Mouse (Mus musculus) heart, embryonic 15.5 days (tissue): ENCODE measurements around the gene Ttc28. TPM values are rescaled to one million over a fixed set of nuclear protein-coding genes. Genes with fewer than 3 reads are reported as not detected.
A peak's percentile ranks its signal among the peaks of the same experiment; 100 is the strongest.

Experiments used
- ATAC-seq: fragments of 200-750 bp; cut with Nextera tagmentation; replicated peaks from 2 replicates; pipeline ENCODE4 v1.8.0; 2017; ENCODE audit warnings: low read depth, moderate TSS enrichment; ENCODE audit not compliant: insufficient number of reproducible peaks, insufficient read depth, low FRiP score
- H3K27ac ChIP-seq: fragments of 300-500 bp; sonication (generic); 2 replicates; pipeline ENCODE4 v1.5.1; 2015; ENCODE audit warnings: mild to moderate bottlenecking, inconsistent platforms
- H3K27me3 ChIP-seq: fragments of 300-500 bp; sonication (generic); 2 replicates; pipeline ENCODE4 v1.6.1; 2015; ENCODE audit warnings: inconsistent platforms
- H3K36me3 ChIP-seq: fragments of 300-500 bp; sonication (generic); 2 replicates; pipeline ENCODE4 v1.6.1; 2015; ENCODE audit warnings: mild to moderate bottlenecking, inconsistent platforms
- H3K4me1 ChIP-seq: fragments of 300-500 bp; sonication (generic); replicated peaks from 2 replicates; pipeline ENCODE4 v1.6.1; 2015; ENCODE audit warnings: inconsistent platforms
- H3K4me2 ChIP-seq: fragments of 300-500 bp; sonication (generic); 2 replicates; pipeline ENCODE4 v1.6.1; 2015; ENCODE audit warnings: inconsistent platforms, mild to moderate bottlenecking, moderate library complexity
- H3K4me3 ChIP-seq: fragments of 300-500 bp; sonication (generic); 2 replicates; pipeline ENCODE4 v1.5.1; 2015; ENCODE audit warnings: mild to moderate bottlenecking, inconsistent platforms
- H3K9ac ChIP-seq: fragments of 300-500 bp; sonication (generic); 2 replicates; pipeline ENCODE4 v1.6.1; 2015; ENCODE audit warnings: mild to moderate bottlenecking, inconsistent platforms
- H3K9me3 ChIP-seq: fragments of 300-500 bp; sonication (generic); replicated peaks from 2 replicates; pipeline ENCODE4 v1.6.1; 2016; ENCODE audit warnings: inconsistent platforms
- WGBS: fragments of 180-500 bp; shearing (Covaris S2); methylation state at CpG from one replicate; pipeline ENCODE4 v1.1.7; 2015; ENCODE audit warnings: mixed read lengths; 5-methylcytosine and 5-hydroxymethylcytosine counted together
- polyA plus RNA-seq: library from polyadenylated mRNA; unstranded; fragments of >200 nt; fragmentation: Nextera tagmentation; extraction: Ambion mirVana; gene quantifications from 2 replicates; pipeline ENCODE4 v1.2.1, GENCODE M21; 2015

Ttc28 gene
- polyA plus RNA-seq, 1 experiment from 2014 or later, result 5.8 TPM

DNA sequence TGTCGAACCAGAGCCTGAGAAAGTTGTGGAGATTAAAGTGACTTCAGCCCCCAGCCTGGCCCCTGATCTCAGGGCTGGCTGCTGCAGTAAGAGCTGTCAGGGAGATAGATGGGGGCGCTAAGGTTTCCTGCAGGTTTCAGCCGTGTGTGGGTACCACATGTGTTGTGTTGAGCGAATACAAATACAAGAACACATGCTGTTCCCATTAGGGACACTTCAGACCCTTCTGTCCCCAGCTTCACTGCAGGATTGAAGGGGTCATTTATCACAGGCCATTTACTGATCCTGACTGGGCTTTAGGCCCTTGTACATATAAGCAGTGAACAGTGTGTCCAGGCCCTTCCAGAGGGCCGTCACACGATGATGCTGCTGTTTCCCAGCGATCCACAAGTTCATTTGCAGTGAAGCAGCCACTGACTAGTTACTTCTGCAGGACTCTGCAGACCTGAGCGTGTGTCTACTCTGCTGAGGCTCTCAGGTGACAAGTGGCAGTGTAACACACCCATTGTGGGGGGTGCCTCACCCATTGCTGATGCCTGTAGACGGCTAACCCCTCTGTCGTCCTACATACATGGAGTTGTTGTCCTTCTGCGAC is 258.7 kb downstream of the Ttc28 start:
- ATAC-seq, result no peak
- no peaks in the 10 kb centered on the region for H3K9me3 ChIP-seq
- peaks cover 42% of the 10 kb centered on the region for H3K4me1 ChIP-seq
- no peak overlapping the region for H3K4me3 ChIP-seq
- H3K4me2 ChIP-seq, result no peak overlapping the region
- no peak overlapping the region for H3K9ac ChIP-seq
- WGBS, result 47% methylated on average over 11 of the region's 11 CpGs
- H3K36me3 ChIP-seq, result no peaks in the 10 kb centered on the region
- peak overlapping the region; percentile 81 for H3K27ac ChIP-seq
- H3K27me3 ChIP-seq, result no peaks in the 10 kb centered on the region

DNA sequence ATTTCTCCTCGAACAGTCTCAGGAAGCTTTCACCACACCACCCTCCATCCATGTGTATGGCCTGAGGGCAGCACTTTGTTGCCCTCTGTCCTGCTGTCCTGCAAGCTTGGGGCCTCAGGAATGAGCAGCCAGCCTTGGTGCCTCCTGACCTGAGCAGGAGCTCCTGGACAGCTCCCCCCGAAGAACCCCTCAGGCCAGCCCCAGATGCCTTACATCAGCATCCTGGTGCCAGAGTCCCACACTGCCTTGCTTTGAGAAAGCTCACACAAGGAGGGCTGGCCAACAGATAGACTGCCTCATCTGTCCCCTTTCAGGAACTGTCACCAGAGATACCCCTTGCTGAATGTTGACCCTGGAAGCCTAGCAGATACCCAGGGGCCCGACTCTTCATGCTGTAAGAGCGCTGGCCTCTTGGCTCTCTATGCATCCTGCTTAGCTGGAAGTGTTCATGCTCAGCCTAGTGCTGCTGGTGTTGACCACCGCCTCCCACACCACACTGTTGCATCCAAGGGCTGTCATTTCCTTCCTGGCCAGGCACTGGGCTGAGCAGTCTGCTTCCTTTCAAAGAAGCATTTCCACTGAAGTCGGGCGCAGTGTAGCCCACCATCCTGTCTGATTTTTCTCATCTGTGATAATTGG is 259.4 kb downstream of the Ttc28 start:
- H3K9ac ChIP-seq, result no peak overlapping the region
- peak overlapping the region; percentile 81 for H3K27ac ChIP-seq
- H3K4me3 ChIP-seq, result no peak overlapping the region
- peaks cover 42% of the 10 kb centered on the region for H3K4me1 ChIP-seq
- peak overlapping the region; percentile 19; the same call in 1 of the 2 replicates for H3K4me2 ChIP-seq
- WGBS, result 46% methylated on average over 7 of the region's 7 CpGs
- peak; percentile 79 for ATAC-seq
- no peaks in the 10 kb centered on the region for H3K9me3 ChIP-seq
- H3K36me3 ChIP-seq, result no peaks in the 10 kb centered on the region
- no peaks in the 10 kb centered on the region for H3K27me3 ChIP-seq

DNA sequence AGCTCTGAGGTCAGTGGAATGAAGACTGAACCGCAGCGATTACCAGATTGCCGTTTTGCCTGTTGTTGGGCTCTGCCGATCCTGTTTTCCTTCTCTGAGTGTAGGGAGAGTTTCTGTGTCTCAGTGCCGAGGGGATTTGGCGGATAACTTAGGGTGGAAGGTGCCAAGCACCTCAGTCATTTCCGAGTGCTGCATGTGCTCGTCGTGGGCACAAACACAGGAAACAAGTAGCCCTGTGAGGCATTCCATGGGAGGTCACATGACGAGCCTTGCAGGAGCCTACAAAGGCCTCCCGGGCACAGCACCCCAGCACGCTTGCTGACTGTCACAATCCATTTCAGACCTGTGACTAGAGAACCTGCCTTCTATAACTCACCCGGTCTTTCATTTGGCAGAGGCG is 260.0 kb downstream of the Ttc28 start:
- 47% methylated on average over 14 of the region's 14 CpGs for WGBS
- peaks cover 42% of the 10 kb centered on the region for H3K4me1 ChIP-seq
- ATAC-seq, result no peak
- H3K27ac ChIP-seq, result peak overlapping the region; percentile 81
- no peaks in the 10 kb centered on the region for H3K9me3 ChIP-seq
- no peak overlapping the region for H3K4me3 ChIP-seq
- peak overlapping the region; percentile 19; the same call in 1 of the 2 replicates for H3K4me2 ChIP-seq
- no peak overlapping the region for H3K9ac ChIP-seq
- H3K27me3 ChIP-seq, result no peaks in the 10 kb centered on the region
- no peaks in the 10 kb centered on the region for H3K36me3 ChIP-seq

DNA sequence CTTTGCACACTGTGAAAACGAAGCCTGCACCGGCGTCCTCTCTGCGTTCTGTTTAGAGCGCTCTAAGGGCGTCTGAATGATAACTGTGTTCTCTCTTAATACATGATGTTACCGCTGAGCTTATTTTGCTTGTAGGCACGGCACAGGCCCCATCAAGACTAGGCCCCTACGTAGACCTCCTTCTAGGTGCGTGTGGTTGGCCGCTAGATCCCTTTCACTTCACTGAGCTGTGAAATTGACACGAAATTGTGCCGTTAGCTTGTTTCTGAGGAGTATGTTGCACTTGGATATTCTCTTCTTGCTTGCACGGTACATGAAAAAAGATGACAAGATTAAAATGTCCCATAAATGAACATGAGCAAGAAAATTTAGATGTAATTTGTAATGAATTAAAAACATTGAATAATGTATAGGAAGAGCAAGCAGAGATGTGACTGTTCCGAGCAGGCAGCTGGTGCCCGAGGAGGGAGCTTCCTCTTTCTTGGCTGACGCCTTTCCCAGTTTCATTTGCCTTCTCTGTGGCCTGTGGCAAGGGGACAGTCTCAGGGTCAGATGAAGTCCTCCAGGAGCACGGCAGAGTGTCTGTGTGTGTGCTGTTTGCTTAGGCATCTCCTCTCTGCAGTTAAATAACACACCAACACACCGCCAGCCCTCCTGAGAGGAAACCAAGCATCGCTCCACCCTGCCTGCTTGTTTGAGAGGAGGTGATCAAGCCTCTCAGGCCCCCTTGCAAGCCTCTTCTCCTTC is 261.7 kb downstream of the Ttc28 start:
- no peak overlapping the region for H3K4me2 ChIP-seq
- no peak overlapping the region for H3K27ac ChIP-seq
- no peak overlapping the region for H3K9ac ChIP-seq
- no peak overlapping the region for H3K4me3 ChIP-seq
- no peaks in the 10 kb centered on the region for H3K36me3 ChIP-seq
- no peak for ATAC-seq
- 78% methylated on average over 20 of the region's 20 CpGs for WGBS
- no peaks in the 10 kb centered on the region for H3K27me3 ChIP-seq
- no peaks in the 10 kb centered on the region for H3K9me3 ChIP-seq
- peaks cover 42% of the 10 kb centered on the region for H3K4me1 ChIP-seq

DNA sequence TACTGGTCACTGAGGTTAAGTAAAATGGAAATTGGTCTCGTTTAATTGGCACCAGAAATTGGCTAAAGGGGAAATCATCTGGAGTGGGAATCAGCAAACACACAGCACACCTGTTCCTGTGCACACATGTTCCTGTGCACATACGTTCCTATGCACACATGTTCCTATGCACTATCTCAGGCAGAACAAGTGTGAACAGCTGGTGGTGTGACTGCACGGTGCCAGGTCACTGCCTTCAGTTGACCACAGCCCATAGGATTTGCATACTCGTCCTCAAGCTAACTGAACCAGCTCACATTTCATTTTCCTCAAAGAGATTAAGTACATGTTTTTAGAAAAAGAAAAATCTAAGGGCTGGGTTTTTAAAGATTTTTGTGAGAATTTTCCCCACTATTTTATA is 263.2 kb downstream of the Ttc28 start:
- no peak for ATAC-seq
- Histone ChIP-seq H3K27me3 (no peaks in the 10 kb centered on the region), H3K4me3 (no peak overlapping the region), H3K9ac (no peak overlapping the region), H3K36me3 (no peaks in the 10 kb centered on the region), H3K9me3 (no peaks in the 10 kb centered on the region), H3K4me1 (peaks cover 26% of the 10 kb centered on the region), H3K4me2 (no peak overlapping the region), H3K27ac (no peak overlapping the region)
- WGBS, result 79% methylated on average over 4 of the region's 4 CpGs

DNA sequence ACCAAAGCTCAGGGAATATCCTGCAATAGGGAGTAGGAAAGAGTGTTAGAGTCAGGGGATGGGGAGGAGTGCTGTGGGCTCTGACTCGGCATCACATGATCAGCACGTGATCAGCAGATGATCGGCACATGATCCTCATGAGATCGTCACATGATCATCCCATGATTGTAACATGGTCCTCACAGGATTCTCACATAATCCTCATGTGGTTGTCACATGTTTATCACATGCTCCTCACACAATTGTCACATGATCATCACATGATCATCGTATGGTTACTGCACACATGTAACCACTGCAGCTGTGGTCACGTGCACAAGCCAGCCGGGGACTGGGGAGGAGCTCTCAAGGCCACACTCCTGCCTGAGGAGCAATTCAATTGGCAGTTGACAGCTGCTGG is 264.8 kb downstream of the Ttc28 start:
- 88% methylated on average over 7 of the region's 7 CpGs for WGBS
- Histone ChIP-seq H3K27me3 (no peaks in the 10 kb centered on the region), H3K4me2 (no peak overlapping the region), H3K9ac (no peak overlapping the region), H3K9me3 (no peaks in the 10 kb centered on the region), H3K27ac (no peak overlapping the region), H3K4me1 (peaks cover 11% of the 10 kb centered on the region), H3K36me3 (no peaks in the 10 kb centered on the region), H3K4me3 (no peak overlapping the region)
- ATAC-seq, result no peak

DNA sequence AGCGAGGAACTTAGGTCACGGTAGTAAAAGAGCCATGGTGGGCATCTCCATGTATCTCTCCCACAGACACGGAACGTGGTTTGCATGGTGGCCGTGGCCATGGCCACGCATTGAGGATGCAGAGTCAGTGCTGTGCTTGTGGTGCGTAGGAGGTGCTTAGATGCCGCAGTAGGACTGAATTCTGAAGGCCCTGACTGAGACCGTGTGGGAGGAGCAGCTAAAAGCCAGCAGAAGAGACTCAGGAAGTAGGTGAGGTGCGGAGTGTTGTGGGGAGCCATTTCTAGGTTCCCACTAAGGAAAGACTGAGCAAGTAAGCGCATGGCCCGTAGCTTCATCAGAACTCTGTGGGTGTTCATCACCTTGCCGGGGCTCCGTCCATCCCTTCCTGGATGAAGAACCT is 271.0 kb downstream of the Ttc28 start:
- Histone ChIP-seq H3K4me1 (peaks cover 16% of the 10 kb centered on the region), H3K27ac (no peak overlapping the region), H3K4me2 (no peak overlapping the region), H3K27me3 (no peaks in the 10 kb centered on the region), H3K9ac (no peak overlapping the region), H3K4me3 (no peak overlapping the region), H3K9me3 (no peaks in the 10 kb centered on the region), H3K36me3 (no peaks in the 10 kb centered on the region)
- WGBS, result 93% methylated on average over 14 of the region's 14 CpGs
- ATAC-seq, result no peak

DNA sequence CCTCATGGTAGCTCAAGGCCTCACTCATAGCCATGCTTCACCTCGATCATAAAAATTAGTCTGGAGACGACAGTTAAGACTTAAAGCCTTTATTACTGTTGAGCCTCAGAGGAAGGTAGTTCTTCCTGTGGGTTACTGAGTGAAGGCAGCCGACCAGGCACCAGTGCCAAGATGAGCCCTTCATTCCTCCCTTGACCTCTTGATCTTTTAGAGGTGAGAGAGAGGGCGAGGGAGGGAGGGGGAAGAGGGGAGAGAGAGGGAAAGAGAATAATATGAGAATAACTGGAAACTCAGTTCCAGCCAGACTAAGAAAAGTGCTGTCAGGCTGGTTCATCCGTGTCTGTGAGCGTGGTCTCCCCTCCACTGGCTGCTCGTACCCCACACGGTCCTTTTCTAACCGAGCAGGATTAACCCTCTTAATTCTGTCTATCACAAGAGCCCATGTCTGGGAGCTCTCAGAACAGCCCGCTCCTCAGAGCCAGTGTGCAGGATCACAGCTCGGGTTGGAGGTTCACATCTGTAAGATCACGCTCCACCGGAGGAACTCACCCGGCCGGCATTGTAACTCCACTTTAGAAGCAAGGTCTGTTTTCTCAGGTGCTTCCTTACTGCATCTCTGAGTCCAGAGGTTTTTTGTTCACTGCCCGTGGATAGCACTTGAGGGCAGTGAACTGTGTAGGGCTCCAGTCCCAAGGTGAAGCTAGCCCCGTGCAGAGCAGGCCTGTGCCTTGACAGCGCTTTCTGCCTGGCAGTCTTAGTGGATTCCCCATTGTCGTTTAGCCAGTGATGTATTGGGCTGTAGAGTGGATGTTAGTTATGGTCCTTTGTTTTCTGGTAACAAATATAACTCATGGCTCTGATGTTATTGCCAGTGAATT is 272.5 kb downstream of the Ttc28 start:
- Histone ChIP-seq H3K4me3 (no peak overlapping the region), H3K9ac (no peak overlapping the region), H3K9me3 (no peaks in the 10 kb centered on the region), H3K4me2 (no peak overlapping the region), H3K4me1 (peaks cover 20% of the 10 kb centered on the region), H3K36me3 (no peaks in the 10 kb centered on the region), H3K27ac (no peak overlapping the region), H3K27me3 (no peaks in the 10 kb centered on the region)
- 50% methylated on average over 19 of the region's 19 CpGs for WGBS
- no peak for ATAC-seq

DNA sequence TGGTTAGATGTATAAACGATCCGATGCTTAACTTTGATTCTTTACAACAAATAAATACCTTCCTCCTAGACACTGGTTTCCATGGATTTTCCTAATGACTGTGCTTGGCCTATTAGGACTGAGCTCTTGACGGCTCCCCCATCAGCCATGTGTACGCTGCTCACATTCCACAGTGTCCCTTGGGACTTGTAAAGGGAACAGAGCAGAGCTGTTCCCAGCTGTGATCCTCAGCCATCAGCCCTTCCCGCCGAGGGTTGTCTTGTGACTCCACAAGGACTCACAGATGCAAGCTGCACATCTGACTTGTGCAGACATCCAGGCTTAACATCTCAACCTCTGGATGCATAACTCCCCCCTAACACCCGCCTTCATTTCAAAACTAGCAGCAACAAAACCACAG is 275.0 kb downstream of the Ttc28 start:
- Histone ChIP-seq H3K36me3 (no peaks in the 10 kb centered on the region), H3K9me3 (no peaks in the 10 kb centered on the region), H3K4me1 (peaks cover 28% of the 10 kb centered on the region), H3K4me3 (no peak overlapping the region), H3K27ac (peak overlapping the region; percentile 22), H3K27me3 (no peaks in the 10 kb centered on the region), H3K4me2 (no peak overlapping the region), H3K9ac (no peak overlapping the region)
- ATAC-seq, result peak; percentile 81
- WGBS, result 38% methylated on average over 7 of the region's 7 CpGs

DNA sequence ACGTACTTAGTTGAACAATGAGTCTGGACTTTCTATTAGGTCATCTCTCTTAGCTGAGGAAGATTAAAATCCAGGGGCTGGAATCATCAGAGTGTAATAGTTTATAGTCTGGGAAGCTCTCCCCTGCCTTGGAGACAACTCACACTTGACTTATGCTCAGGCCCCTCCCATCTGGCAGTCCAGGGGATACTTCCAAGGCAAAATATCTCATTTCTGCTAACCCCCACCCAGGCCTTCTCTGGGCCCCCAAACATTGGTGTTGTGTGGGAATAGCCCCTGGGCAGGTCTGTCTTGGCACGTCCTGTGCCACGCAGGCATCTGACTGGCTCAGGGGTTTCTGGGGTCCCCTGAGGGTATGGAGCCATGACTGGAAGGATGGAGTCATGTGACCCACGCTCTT is 275.7 kb downstream of the Ttc28 start:
- Histone ChIP-seq H3K27ac (0 out of 2 replicates have a peak overlapping the region, but pooled peaks have one; percentile 17), H3K4me1 (peaks cover 35% of the 10 kb centered on the region)

DNA sequence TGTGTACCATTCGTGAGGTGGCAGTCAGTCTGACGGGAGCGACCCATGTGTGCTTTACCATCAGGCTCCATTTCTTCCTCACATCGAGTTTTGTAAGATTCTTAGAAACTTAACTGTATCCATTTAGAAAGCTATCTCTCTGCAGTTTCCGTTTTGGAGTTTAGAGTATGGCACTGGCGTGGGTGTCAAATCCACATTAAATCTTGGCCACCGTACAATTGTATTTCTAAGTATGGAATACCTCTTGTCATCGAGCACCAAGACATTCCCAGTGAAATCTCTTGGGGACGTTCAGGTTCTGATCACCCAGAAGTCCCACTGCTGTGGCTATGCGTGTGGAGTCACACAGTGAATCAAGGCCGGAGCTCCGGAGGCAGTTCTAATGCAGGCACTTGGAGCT is 276.3 kb downstream of the Ttc28 start:
- Histone ChIP-seq H3K4me1 (peaks cover 42% of the 10 kb centered on the region), H3K27me3 (no peaks in the 10 kb centered on the region), H3K4me2 (no peak overlapping the region), H3K36me3 (no peaks in the 10 kb centered on the region), H3K9ac (no peak overlapping the region), H3K27ac (peak overlapping the region; percentile 17; the same call in 1 of the 2 replicates), H3K4me3 (no peak overlapping the region), H3K9me3 (no peaks in the 10 kb centered on the region)
- ATAC-seq, result no peak
- 77% methylated on average over 12 of the region's 12 CpGs for WGBS

More for the DNA sequence above, 275.7 kb downstream of the Ttc28 start:
- Histone ChIP-seq H3K9me3 (no peaks in the 10 kb centered on the region), H3K36me3 (no peaks in the 10 kb centered on the region), H3K4me3 (no peak overlapping the region), H3K27me3 (no peaks in the 10 kb centered on the region), H3K9ac (no peak overlapping the region), H3K4me2 (no peak overlapping the region)
- WGBS, result 78% methylated on average over 4 of the region's 4 CpGs
- ATAC-seq, result no peak
